Mouse (Mus musculus): ENCODE measurements around the gene Casp3. TPM values are rescaled to one million over a fixed set of nuclear protein-coding genes. Genes with fewer than 3 reads are reported as not detected.

Gene Casp3
- total RNA-seq, 2 experiments from 2014 or later, result 12.9 to 15.3 TPM

- DNase-seq (ENCODE audit: low spot score in 2 of 2), result no peak
- intact Hi-C loops (cut with DNase I), result no loop called here
Observed at GRCm38 (mm10) chr8:46648421-46648820, 31.3 kb downstream of the Casp3 start.

DNA sequence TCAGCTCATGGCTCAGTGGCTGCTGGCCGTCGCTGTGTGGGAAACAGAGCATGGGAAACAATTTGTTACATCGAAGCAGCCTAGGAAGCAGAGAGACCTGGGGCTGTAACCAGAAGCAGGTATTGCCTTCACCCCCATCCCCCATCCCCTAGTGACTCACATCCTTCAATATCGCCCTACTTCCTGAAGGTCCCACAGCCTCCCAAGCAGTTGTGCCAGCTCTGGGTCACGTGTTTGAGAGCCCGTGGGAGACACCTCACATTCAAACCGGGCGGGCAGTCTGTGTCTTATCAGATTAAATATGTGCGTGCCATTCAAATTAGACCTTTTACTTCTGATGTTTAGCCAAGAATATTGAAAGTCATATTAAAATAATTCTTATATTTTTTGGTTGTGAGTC, 34.8 kb downstream of the Casp3 start:
- no peak for DNase-seq (ENCODE audit: low spot score in 2 of 2)
- intact Hi-C loops (cut with DNase I), result no loop called here

DNA sequence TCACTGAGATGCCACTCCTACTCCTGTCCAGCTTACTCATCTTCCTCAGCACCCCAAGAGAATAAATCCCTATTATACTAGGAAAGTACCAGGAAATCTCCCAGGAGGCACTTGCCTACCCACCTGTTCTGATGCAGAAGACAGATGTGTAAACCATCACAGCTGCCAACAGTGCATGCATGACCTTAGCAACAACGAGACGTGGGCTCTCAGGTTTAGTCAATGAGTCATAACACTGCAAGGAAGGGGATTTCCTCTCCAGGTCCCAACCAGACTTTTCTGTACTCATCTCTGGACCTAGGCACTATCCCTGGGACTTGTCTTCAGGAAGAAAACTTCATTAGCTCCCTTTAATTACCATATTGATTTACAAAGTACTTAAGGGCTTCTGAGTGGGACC, 38.8 kb downstream of the Casp3 start:
- no peak for DNase-seq (ENCODE audit: low spot score in 2 of 2)
- intact Hi-C loops (cut with DNase I), result no loop called here

DNA sequence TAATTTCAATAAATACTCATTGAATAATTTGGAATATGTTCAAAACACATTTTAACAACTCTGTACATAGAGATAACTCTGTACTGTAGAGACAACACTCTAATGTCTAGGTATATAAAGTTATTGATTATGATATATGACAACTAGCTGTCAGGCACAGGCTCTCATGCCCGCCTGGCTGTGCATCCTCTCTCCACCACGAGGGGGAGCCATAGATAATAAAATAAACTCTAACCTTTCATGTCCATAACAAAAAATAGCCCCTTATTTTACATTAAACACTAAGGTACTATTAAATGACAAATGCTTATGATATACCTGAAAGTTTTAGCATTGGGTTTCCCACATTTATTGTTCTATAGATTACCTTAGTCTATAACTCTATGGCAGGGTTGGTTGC, 54.4 kb downstream of the Casp3 start:
- intact Hi-C loops (cut with DNase I), result loop anchor here (2.0 to 10.0 kb wide), 4 partner anchors 141 to 703 kb away; no protein-coding TSS in a partner anchor
- DNase-seq (ENCODE audit: low spot score in 2 of 2), result peak; percentile 40 to 50

DNA sequence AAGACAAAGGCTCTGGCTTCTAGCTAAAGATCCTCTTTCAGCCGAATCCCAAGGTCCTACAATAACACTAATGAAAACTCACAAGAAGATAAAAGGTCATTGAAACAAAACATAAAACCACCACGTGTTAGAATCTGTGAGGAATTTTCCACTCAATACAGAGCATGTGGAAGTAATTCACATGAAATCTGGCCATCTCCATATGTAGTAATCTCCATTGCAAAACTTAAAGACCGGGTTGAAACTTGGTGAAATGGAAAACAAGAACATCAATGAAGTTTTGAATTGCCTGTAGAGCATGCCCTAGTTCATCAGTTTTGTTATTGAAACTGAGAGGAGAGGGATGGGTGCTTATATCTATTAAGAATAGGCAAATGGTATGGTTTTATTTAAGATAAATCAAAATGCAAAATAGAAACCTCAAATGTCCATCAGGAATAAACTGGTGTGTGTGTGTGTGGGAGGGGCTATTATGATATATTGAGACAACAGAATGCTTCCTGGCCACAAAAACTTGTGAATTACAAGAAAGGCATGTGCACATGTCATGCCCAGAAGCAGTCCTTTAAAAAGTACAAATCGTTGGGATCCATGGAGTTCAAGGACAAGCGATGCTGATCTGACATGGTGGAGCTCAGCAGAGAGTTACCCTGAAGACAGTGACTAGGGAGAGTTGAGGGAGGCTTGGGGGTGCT, 63.7 kb downstream of the Casp3 start:
- DNase-seq (ENCODE audit: low spot score in 2 of 2), result no peak
- intact Hi-C loops (cut with DNase I), result loop anchor here (10.0 kb wide), 1 partner anchor 174 kb away; no protein-coding TSS in a partner anchor

DNA sequence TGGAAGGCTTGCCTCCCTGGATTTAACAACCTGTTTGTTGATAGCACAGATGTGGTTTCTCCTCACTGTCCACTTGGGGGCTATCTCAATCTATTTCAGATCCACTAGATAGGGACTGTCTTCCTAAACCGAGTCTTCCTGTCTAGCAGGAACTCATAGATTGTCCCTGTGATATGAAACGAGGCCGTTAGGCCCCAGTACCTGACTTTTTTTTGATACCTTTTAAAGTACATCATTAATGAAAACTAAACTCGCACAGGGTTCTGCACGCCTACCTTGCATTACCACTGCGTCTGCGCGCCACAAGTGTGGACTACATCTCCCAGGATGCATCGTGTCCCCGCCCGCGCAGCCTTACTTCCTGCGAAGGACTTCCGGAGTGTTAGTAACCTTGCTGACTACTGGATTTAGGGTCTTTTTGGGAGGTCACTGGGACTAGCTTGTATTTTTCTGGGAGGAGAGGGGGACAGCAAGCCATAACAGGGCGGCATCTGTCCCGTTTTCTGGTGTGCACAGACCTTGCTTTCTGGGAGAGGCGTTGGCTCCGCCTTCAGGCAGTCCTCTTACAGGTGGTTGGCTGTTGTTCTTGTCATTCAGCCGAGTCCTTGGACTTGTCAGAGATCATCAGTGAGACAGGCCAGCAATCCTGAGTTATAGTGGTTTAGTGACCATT, 69.7 kb downstream of the Casp3 start:
- intact Hi-C loops (cut with DNase I), result loop anchor here (2.0 to 10.0 kb wide), 2 partner anchors 54 to 168 kb away; no protein-coding TSS in a partner anchor
- DNase-seq (ENCODE audit: low spot score in 2 of 2), result peak; percentile 92 to 94

Other genes starting within 250 kb of the Casp3 start
- gene Acsl1, start 146.3 kb upstream of the Casp3 start, total RNA-seq (2021), result 10 to 100 TPM; 42.6 to 52.0 TPM
- 1 to 10 TPM; 3.0 to 3.1 TPM for gene Cenpu, start 65.3 kb upstream of the Casp3 start, total RNA-seq (2021)
- gene Primpol, start 79 bp upstream of the Casp3 start, total RNA-seq (2021), result 1 to 10 TPM; 3.1 to 3.5 TPM
- gene Irf2, start 122.4 kb downstream of the Casp3 start, total RNA-seq (2021), result 10 to 100 TPM; 53.0 to 56.0 TPM

All from left cerebral cortex, postnatal 36 days (tissue).